Mouse (Mus musculus) forebrain, embryonic 16.5 days (tissue): ENCODE measurements around the gene Smim6. TPM values are rescaled to one million over a fixed set of nuclear protein-coding genes. Genes with fewer than 3 reads are reported as not detected.

Experiments used
- polyA plus RNA-seq: library from polyadenylated mRNA; unstranded; fragments of >200 nt; fragmentation: Nextera tagmentation; extraction: Ambion mirVana; gene quantifications from 2 replicates; pipeline ENCODE4 v1.2.1, GENCODE M21; 2015

Gene Smim6
- polyA plus RNA-seq, 1 experiment from 2014 or later, result 0.95 TPM

Other genes starting within 250 kb of the Smim6 start
- 188 and 194 TPM in 2 replicates for gene Grb2, start 203.4 kb upstream of the Smim6 start, polyA plus RNA-seq
- 29.1 and 29.8 TPM in 2 replicates for gene Tmem94, start 146.6 kb upstream of the Smim6 start, polyA plus RNA-seq
- gene Caskin2, start 98.4 kb upstream of the Smim6 start, polyA plus RNA-seq, result 9.1 and 11.2 TPM in 2 replicates
- 25.8 and 28.3 TPM in 2 replicates for gene Tsen54, start 97.3 kb upstream of the Smim6 start, polyA plus RNA-seq
- 1.3 and 2.0 TPM in 2 replicates for gene Llgl2, start 88.0 kb upstream of the Smim6 start, polyA plus RNA-seq
- 0.18 TPM in 1 of 2 replicates, not detected in the other for gene Myo15b, start 53.6 kb upstream of the Smim6 start, polyA plus RNA-seq
- gene Smim5, start 12.1 kb upstream of the Smim6 start, polyA plus RNA-seq, result 1.2 and 1.8 TPM in 2 replicates
- 56.2 and 60.7 TPM in 2 replicates for gene Sap30bp, start 21.3 kb downstream of the Smim6 start, polyA plus RNA-seq
- gene Recql5, start 21.5 kb downstream of the Smim6 start, polyA plus RNA-seq, result 25.6 and 26.0 TPM in 2 replicates
- 0.67 and 0.80 TPM in 2 replicates for gene Itgb4, start 62.7 kb downstream of the Smim6 start, polyA plus RNA-seq
- 61.3 and 64.2 TPM in 2 replicates for gene Galk1, start 100.7 kb downstream of the Smim6 start, polyA plus RNA-seq
- gene H3f3b, start 115.9 kb downstream of the Smim6 start, polyA plus RNA-seq, result 2,318 and 2,532 TPM in 2 replicates
- gene Unk, start 118.3 kb downstream of the Smim6 start, polyA plus RNA-seq, result 37.6 and 42.1 TPM in 2 replicates
- gene Unc13d, start 165.9 kb downstream of the Smim6 start, polyA plus RNA-seq, result 0.60 and 0.62 TPM in 2 replicates
- gene Wbp2, start 175.0 kb downstream of the Smim6 start, polyA plus RNA-seq, result 162 and 163 TPM in 2 replicates
- 6.6 and 8.7 TPM in 2 replicates for gene Trim47, start 215.2 kb downstream of the Smim6 start, polyA plus RNA-seq
- 2.0 TPM in 2 replicates for gene Trim65, start 219.1 kb downstream of the Smim6 start, polyA plus RNA-seq
- gene Mrpl38, start 226.9 kb downstream of the Smim6 start, polyA plus RNA-seq, result 65.3 and 75.2 TPM in 2 replicates